Mouse (Mus musculus) neural tube, embryonic 13.5 days (tissue): Measurements from ENCODE around the gene Gm12830. TPM values are rescaled to one million over a fixed set of nuclear protein-coding genes. Genes with fewer than 3 reads are reported as not detected.

Experiments used
- ATAC-seq: fragments of 200-750 bp; cut with Nextera tagmentation; 2 replicates; pipeline ENCODE4 v1.8.0; 2017; ENCODE audit warnings: low read depth, mild to moderate bottlenecking, moderate TSS enrichment, moderate library complexity
- H3K27ac ChIP-seq: fragments of 300-500 bp; sonication (generic); replicated peaks from 2 replicates; pipeline ENCODE4 v1.5.1; 2015; ENCODE audit warnings: moderate library complexity, mild to moderate bottlenecking, inconsistent platforms
- H3K27me3 ChIP-seq: fragments of 300-500 bp; sonication (generic); 2 replicates; pipeline ENCODE4 v1.6.1; 2015; ENCODE audit warnings: mild to moderate bottlenecking, inconsistent platforms
- H3K36me3 ChIP-seq: fragments of 300-500 bp; sonication (generic); 2 replicates; pipeline ENCODE4 v1.6.1; 2015; ENCODE audit warnings: mild to moderate bottlenecking, inconsistent platforms
- H3K4me1 ChIP-seq: fragments of 300-500 bp; sonication (generic); replicated peaks from 2 replicates; pipeline ENCODE4 v1.6.1; 2015; ENCODE audit warnings: inconsistent platforms
- H3K4me2 ChIP-seq: fragments of 300-500 bp; sonication (generic); 2 replicates; pipeline ENCODE4 v1.6.1; 2015; ENCODE audit warnings: inconsistent platforms, mild to moderate bottlenecking, moderate library complexity
- H3K4me3 ChIP-seq: fragments of 300-500 bp; sonication (generic); 2 replicates; pipeline ENCODE4 v1.5.1; 2015; ENCODE audit warnings: mild to moderate bottlenecking, inconsistent platforms
- H3K9ac ChIP-seq: fragments of 300-500 bp; sonication (generic); 2 replicates; pipeline ENCODE4 v1.6.1; 2015; ENCODE audit warnings: moderate library complexity, mild to moderate bottlenecking, inconsistent platforms
- H3K9me3 ChIP-seq: fragments of 300-500 bp; sonication (generic); 2 replicates; pipeline ENCODE4 v1.6.1; 2016; ENCODE audit warnings: inconsistent platforms
- WGBS: fragments of 180-500 bp; shearing (Covaris S2); methylation state at CpG from one replicate; pipeline ENCODE4 v1.1.7; 2015; 5-methylcytosine and 5-hydroxymethylcytosine counted together
- polyA plus RNA-seq: library from polyadenylated mRNA; unstranded; fragments of >200 nt; fragmentation: Nextera tagmentation; extraction: Ambion mirVana; gene quantifications from 2 replicates; pipeline ENCODE4 v1.2.1, GENCODE M21; 2015

The Gm12830 gene
- polyA plus RNA-seq, 1 experiment from 2014 or later = not detected

- 65% methylated on average over 2 of the region's 2 CpGs for WGBS
- H3K4me1 ChIP-seq = no peaks in the 10 kb centered on the region
- H3K9me3 ChIP-seq = no peaks in the 10 kb centered on the region
- no peak overlapping the region for H3K4me3 ChIP-seq
- no peaks in the 10 kb centered on the region for H3K36me3 ChIP-seq
- ATAC-seq = no peak
- no peak overlapping the region for H3K27ac ChIP-seq
- H3K9ac ChIP-seq = no peak overlapping the region
- no peaks in the 10 kb centered on the region for H3K27me3 ChIP-seq
- H3K4me2 ChIP-seq = no peak overlapping the region
Observed at GRCm38 (mm10) chr4:114853968-114854367, 32.4 kb downstream of the Gm12830 start.

DNA sequence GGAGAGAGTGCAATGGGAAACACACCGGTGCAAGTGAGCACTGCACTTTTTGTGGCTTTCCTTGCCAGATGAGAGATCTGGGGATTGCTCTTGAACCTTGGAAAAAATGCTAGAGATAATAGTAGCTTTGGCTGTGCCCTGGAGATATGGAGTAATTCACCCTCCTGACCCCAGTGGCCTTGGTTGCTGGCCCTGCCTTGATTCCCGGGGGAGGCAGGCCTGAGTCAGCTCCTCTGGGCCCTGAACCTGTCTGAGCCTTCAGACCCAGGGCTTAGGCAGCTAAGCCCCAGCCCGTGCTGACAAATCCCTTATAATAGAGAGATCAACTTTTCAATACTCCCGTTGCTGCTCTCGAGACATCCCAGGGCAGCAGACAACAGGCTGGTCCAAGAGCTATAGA, 36.9 kb downstream of the Gm12830 start:
- ATAC-seq = no peak

GRCm38 (mm10) chr4:114863166-114863565, 41.6 kb downstream of the Gm12830 start:
- no peaks in the 10 kb centered on the region for H3K27me3 ChIP-seq
- no peak overlapping the region for H3K4me3 ChIP-seq
- no peak overlapping the region for H3K4me2 ChIP-seq
- no peak for ATAC-seq
- no peak overlapping the region for H3K9ac ChIP-seq
- H3K4me1 ChIP-seq = no peaks in the 10 kb centered on the region
- H3K27ac ChIP-seq = no peak overlapping the region
- 83% methylated on average over 5 of the region's 5 CpGs for WGBS
- no peaks in the 10 kb centered on the region for H3K9me3 ChIP-seq
- H3K36me3 ChIP-seq = no peaks in the 10 kb centered on the region

More for the DNA sequence above, 36.9 kb downstream of the Gm12830 start:
- no peaks in the 10 kb centered on the region for H3K4me1 ChIP-seq
- H3K4me3 ChIP-seq = no peak overlapping the region
- WGBS = 64% methylated on average over 5 of the region's 5 CpGs
- H3K36me3 ChIP-seq = no peaks in the 10 kb centered on the region
- H3K4me2 ChIP-seq = no peak overlapping the region
- no peak overlapping the region for H3K9ac ChIP-seq
- H3K27ac ChIP-seq = no peak overlapping the region
- H3K27me3 ChIP-seq = no peaks in the 10 kb centered on the region
- no peaks in the 10 kb centered on the region for H3K9me3 ChIP-seq

DNA sequence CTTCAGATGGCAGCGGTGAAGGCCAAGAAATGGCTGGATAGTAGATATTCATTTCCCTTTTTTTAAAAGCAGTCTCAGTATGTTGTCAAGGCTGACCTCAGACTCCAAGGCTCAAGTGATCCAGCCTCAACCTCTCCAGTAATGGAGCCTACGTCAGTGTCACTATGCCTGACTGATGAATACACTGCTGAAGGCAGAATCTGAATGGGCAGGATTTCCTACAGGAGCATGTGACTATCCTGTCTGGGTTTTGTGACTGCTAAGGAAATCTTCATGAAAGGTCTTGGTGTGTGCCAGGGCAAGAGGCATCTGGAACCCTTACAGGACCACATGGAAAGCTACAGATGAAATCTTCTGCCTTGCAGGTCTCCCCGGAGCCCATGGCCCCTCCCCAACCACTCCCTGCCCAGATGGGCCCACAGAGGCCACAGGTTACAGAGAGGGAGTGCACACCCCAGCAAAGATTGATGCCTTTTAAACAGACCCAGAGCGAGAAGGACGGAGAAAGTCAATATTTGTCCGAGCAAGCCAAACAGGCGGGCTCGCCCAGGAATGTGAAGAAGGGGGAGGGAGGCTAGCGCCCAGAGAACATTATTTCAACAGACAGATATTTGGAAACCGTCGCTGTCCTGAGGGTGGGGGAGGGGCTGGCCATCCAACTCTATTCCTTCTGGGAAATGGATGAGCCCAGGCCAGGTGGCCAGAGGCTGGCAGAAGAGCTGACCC, 48.4 kb downstream of the Gm12830 start:
- H3K27ac ChIP-seq = no peak overlapping the region
- H3K4me3 ChIP-seq = no peak overlapping the region
- H3K4me2 ChIP-seq = no peak overlapping the region
- no peaks in the 10 kb centered on the region for H3K9me3 ChIP-seq
- ATAC-seq = no peak
- no peaks in the 10 kb centered on the region for H3K36me3 ChIP-seq
- H3K9ac ChIP-seq = no peak overlapping the region
- no peaks in the 10 kb centered on the region for H3K27me3 ChIP-seq
- 57% methylated on average over 11 of the region's 11 CpGs for WGBS
- no peaks in the 10 kb centered on the region for H3K4me1 ChIP-seq

- Histone ChIP-seq H3K36me3 (no peaks in the 10 kb centered on the region), H3K4me2 (no peak overlapping the region), H3K9ac (no peak overlapping the region), H3K4me1 (0 out of 2 replicates have a peak, but pooled peaks cover 4% of the 10 kb centered on the region), H3K9me3 (no peaks in the 10 kb centered on the region), H3K4me3 (no peak overlapping the region), H3K27me3 (no peaks in the 10 kb centered on the region), H3K27ac (no peak overlapping the region)
- ATAC-seq = no peak
- 43% methylated on average over 8 of the region's 8 CpGs for WGBS
Observed at GRCm38 (mm10) chr4:114876441-114876972, 55.0 kb downstream of the Gm12830 start.

DNA sequence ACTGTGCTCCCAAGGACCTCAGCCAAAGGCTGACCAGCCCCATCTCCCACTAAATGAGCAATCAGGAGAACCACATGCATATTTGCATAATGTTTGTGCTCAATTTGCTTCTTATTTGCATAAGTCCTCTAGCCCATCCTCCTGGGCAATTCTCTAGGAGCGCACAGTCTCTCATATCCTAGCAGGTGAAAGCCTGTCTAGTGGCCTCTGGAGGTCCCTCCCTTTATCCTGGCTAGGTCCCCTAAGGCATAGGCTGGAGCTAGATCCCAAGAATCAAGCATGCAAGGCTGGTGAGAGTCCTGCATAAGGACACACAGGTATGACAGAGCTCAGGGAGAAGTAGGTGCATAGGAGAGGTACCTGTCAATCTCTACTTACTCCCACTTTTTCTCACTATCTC, 60.7 kb downstream of the Gm12830 start:
- Histone ChIP-seq H3K9me3 (no peaks in the 10 kb centered on the region), H3K27me3 (peaks cover 4% of the 10 kb centered on the region; the same call in 1 of the 2 replicates), H3K9ac (no peak overlapping the region), H3K4me2 (no peak overlapping the region), H3K4me3 (no peak overlapping the region), H3K27ac (no peak overlapping the region), H3K36me3 (no peaks in the 10 kb centered on the region), H3K4me1 (no peaks in the 10 kb centered on the region)
- WGBS = 79% methylated on average over 1 of the region's 1 CpGs
- ATAC-seq = no peak

DNA sequence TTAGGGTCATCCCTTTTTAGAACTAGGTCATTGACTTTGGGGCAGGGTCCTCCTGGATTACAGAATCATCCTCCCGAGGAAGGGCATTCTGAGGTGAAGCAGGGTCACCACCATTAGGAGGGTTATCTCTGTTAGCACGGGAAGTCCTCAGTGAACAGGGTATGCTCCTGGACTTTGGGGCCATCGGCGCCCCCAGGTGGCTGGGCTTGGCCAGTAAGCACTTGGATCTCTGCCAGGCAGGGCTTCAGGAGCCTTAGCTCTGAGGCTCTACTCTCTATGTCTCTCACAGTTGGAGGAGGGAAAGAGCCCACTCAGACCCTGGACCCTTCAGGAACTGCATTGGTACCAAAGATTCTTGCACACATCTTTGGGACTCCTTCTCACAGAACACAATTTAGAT, 76.3 kb downstream of the Gm12830 start:
- no peak for ATAC-seq
- Histone ChIP-seq H3K9me3 (no peaks in the 10 kb centered on the region), H3K9ac (no peak overlapping the region), H3K4me3 (no peak overlapping the region), H3K27me3 (peaks cover 82% of the 10 kb centered on the region), H3K36me3 (no peaks in the 10 kb centered on the region), H3K27ac (no peak overlapping the region), H3K4me1 (no peaks in the 10 kb centered on the region; the same call in 1 of the 2 replicates), H3K4me2 (no peak overlapping the region)
- 16% methylated on average over 4 of the region's 4 CpGs for WGBS

DNA sequence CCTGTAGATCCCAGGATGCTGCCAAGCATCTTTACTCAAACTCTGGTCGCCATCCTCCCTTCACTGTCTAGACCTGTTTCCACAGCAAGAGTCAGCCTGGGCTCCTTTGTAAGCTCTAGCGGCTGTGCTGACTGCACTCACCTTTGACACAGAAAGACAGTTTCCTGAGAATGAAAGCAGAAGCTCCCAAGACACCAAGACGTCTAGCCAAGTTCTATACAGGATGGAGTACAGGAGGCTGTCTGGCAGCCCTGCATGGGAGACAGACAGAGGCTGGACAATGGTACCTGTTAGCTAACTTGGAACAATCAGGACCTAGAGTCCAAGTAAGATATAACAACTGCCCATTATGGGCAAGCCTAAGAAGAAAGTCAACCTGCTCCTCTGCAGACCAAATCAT, 78.4 kb downstream of the Gm12830 start:
- H3K27ac ChIP-seq = no peak overlapping the region
- H3K9me3 ChIP-seq = no peaks in the 10 kb centered on the region
- H3K9ac ChIP-seq = no peak overlapping the region
- H3K27me3 ChIP-seq = peaks cover 98% of the 10 kb centered on the region
- no peaks in the 10 kb centered on the region for H3K36me3 ChIP-seq
- H3K4me2 ChIP-seq = no peak overlapping the region
- no peak for ATAC-seq
- H3K4me3 ChIP-seq = no peak overlapping the region
- H3K4me1 ChIP-seq = no peaks in the 10 kb centered on the region; the same call in 1 of the 2 replicates
- 8% methylated on average over 3 of the region's 3 CpGs for WGBS

DNA sequence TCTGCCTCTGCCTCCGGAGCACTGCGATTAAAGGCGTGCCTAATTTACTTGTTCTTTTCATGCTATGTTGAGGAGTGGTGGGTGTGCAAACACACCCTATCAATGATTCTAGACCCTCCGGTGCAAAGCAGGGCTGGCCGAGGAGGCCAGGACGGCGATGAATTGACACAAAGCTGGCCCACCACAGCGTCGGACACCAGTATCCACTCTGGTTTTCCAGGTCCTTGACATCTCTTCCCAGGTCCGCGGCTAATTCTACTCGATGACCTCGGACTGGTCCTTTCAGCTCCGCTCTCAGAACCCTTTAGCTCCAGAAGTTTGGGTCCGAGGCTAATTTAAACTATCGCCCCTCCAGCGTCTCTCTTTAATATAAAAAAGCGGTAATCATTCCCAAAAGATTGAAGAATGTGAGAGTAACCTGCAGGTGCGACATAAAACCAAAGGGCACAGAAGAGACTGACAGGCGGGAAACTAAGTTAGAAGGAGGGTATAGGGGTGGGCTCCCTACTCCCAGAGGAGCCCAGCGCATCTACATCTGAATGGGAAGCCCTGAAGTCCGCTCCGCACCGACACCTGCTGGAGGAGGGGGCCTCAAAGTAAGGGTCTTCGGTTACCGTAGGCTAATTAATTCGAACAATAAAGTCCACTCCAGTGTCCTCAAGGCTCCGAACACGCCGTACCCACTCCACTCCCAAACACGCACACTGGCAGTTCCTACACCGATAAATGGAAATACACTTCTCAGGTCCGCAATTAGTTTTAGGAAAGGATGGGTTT, 79.5 kb downstream of the Gm12830 start:
- H3K9me3 ChIP-seq = no peaks in the 10 kb centered on the region
- no peak overlapping the region for H3K27ac ChIP-seq
- H3K36me3 ChIP-seq = no peaks in the 10 kb centered on the region
- no peak overlapping the region for H3K4me2 ChIP-seq
- H3K4me1 ChIP-seq = no peaks in the 10 kb centered on the region; the same call in 1 of the 2 replicates
- WGBS = 1% methylated on average over 33 of the region's 33 CpGs
- peaks cover 100% of the 10 kb centered on the region for H3K27me3 ChIP-seq
- H3K4me3 ChIP-seq = no peak overlapping the region
- no peak for ATAC-seq
- H3K9ac ChIP-seq = no peak overlapping the region

GRCm38 (mm10) chr4:114901643-114902351, 80.3 kb downstream of the Gm12830 start:
- Histone ChIP-seq H3K27me3 (peaks cover 100% of the 10 kb centered on the region), H3K4me1 (no peaks in the 10 kb centered on the region; the same call in 1 of the 2 replicates), H3K4me3 (peak overlapping the region; percentile 15; the same call in 1 of the 2 replicates), H3K27ac (no peak overlapping the region), H3K9me3 (no peaks in the 10 kb centered on the region), H3K36me3 (no peaks in the 10 kb centered on the region), H3K9ac (no peak overlapping the region), H3K4me2 (peak overlapping the region; percentile 39)
- ATAC-seq = no peak
- under 1% methylated on average over 42 of the region's 42 CpGs for WGBS

- H3K4me3 ChIP-seq = no peak overlapping the region
- H3K27me3 ChIP-seq = peaks cover 100% of the 10 kb centered on the region
- H3K9me3 ChIP-seq = no peaks in the 10 kb centered on the region
- WGBS = under 1% methylated on average over 39 of the region's 39 CpGs
- H3K4me1 ChIP-seq = peaks cover 9% of the 10 kb centered on the region
- ATAC-seq = no peak
- no peak overlapping the region for H3K9ac ChIP-seq
- no peak overlapping the region for H3K27ac ChIP-seq
- H3K4me2 ChIP-seq = peak overlapping the region; percentile 39; the same call in 1 of the 2 replicates
- H3K36me3 ChIP-seq = no peaks in the 10 kb centered on the region
Observed at GRCm38 (mm10) chr4:114902641-114903421, 81.3 kb downstream of the Gm12830 start.
